Mouse (Mus musculus): ENCODE data around the gene Zup1. TPM values are rescaled to one million over a fixed set of nuclear protein-coding genes. Genes with fewer than 3 reads are reported as not detected.
A peak's percentile ranks its signal among the peaks of the same experiment; 100 is the strongest.
"Not testable (repeated sequence)": the region's sequence is repeated elsewhere in the genome, so short reads cannot be mapped to it uniquely, and the experiment has no call there.

Zup1 gene
- polyA plus RNA-seq, 1 experiment: 7.6 TPM

DNA sequence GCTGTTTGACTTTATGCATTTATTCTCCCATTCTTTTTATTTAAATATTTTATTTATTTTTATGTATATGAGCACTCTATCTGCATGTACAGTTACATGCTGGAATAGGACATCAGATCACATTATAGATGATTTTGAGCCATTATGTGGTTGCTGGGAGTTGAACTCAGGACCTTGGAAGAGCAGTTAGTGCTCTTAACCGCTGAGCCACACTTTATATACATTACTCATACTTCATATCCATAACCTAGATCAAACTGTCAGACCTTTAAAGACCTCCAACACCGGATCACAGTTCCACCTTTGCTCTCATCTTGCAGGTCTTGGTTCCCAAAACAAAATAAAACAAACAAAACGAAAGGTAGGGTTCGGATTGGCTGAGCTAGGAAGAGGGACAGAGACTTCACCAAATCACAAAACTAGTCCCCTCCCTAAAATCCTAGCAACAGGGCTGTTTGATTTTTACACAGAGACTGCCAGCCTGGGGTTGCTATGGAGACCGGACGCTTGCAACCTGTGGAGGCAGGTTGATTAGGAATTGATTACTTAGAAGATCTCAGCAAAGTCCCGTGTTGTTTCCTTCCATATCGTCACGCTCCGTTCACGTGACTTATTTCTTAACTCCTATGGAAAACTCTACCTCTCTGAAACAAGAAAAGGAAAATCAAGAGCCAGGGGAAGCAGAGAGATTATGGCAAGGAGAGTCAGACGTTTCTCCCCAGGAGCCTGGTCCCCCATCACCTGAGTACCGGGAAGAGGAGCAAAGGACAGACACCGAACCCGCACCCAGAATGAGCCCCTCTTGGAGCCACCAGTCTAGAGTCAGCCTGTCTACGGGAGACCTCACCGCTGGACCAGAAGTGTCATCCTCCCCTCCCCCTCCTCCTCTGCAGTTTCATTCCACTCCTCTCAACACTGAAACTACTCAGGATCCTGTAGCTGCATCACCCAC lies 46.3 kb downstream of the Zup1 start, which contains the start of gene Rsph4a:
Gene Rsph4a (plus strand): TSS at position 582 of the 952 bp plus-strand sequence.
- WGBS: 6% methylated on average over 17 of the region's 17 CpGs
- DNase-seq: peak; percentile 8
- Histone ChIP-seq H3K4me3 (replicated peaks; ENCODE audit: extremely low read depth, low read depth, low read length) (no peak within 1 kb of the TSS), H3K4me1 (ENCODE audit: control insufficient read depth, insufficient read depth, low read length) (no peaks in the 10 kb centered on the region; the same call in 1 of the 2 replicates)
- TF ChIP-seq CTCF (IDR thresholded peaks at IDR 0.05; ENCODE audit: insufficient read depth, low read length) (no peak), POLR2A (IDR thresholded peaks at IDR 0.05; ENCODE audit: borderline replicate concordance, extremely low read depth, low read depth, low read length) (no peak)

DNA sequence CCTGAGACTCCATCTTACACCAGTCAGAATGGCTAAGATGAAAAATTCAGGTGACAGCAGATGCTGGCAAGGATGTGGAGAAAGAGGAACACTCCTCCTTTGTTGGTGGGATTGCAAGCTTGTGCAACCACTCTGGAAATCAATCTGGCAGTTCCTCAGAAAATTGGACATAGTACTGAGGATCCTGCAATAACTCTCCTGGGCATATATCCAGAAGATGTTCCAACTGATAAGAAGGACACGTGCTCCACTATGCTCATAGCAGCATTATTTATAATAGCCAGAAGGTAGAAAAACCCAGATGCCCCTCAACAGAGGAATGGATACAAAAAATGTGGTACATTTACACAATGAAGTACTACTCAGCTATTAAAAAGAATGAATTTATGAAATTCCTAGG lies 49.5 kb downstream of the Zup1 start:
- H3K4me1 ChIP-seq (ENCODE audit: control insufficient read depth, insufficient read depth, low read length); DNase-seq; H3K4me3 ChIP-seq (replicated peaks; ENCODE audit: extremely low read depth, low read depth, low read length): not testable (repeated sequence)
- 48% methylated on average over 1 of the region's 1 CpGs for WGBS

DNA sequence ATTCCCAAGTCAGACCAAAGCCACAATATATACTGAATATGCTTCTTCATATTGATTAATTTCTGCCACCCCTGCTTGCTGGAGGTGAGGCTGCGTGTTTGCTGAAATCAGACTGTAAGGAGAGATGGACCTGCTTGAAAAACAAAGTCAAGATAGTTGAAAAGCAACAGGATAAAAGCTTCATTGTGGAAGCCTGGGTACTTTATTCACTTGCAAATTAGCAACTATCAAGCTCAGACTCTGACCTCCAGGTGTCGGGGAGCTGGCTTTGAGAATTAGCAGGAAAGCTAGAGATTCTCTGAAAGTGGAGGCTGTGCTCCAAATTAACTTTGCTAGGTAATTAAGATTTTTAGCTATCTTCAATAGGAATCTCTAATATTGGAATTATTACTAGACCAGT lies 68.7 kb downstream of the Zup1 start:
- 82% methylated on average over 2 of the region's 2 CpGs for WGBS

DNA sequence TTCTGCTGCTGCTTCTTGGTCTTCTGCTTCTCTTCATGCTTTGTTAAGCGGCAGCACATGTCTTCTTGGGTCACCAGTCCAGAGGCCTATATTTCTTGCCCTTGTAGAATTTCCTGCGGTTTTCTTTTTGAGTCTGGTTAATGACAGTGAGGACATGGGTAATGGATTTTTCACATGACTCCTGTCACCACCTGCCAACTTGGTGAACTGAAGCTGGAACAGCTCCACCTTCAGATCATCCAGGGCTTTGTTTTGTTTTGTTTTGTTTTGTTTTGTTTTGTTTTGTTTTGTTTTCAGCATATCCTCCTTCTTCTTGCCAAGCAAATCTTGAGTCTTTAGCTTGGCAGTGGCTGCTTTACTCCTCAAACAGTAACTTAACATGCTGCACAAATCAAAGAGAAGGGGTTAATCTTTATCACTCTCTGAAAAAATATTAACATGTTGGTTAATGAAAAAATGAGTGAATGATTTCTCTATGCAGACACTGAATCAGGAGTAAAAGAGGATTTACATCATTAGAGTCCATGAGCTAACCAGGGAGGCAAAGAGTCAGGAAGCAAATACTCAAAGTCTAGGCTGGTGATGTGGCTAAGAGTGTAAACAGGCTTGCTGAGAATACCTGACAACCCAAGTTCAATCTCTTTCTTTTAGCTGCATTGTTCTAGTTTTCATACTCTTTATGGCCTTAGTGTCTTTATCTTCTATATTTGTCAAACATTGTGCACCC lies 78.2 kb downstream of the Zup1 start:
- TF ChIP-seq CTCF (IDR thresholded peaks at IDR 0.05; ENCODE audit: insufficient read depth, low read length) (no peak), POLR2A (IDR thresholded peaks at IDR 0.05; ENCODE audit: borderline replicate concordance, extremely low read depth, low read depth, low read length) (no peak)
- no peak for DNase-seq
- H3K4me3 ChIP-seq (replicated peaks; ENCODE audit: extremely low read depth, low read depth, low read length): no peak overlapping the region
- 86% methylated on average over 2 of the region's 2 CpGs for WGBS
- H3K4me1 ChIP-seq (ENCODE audit: control insufficient read depth, insufficient read depth, low read length): no peaks in the 10 kb centered on the region

More for the DNA sequence above, 68.7 kb downstream of the Zup1 start:
- DNase-seq; H3K4me3 ChIP-seq (replicated peaks; ENCODE audit: extremely low read depth, low read depth, low read length); H3K4me1 ChIP-seq (ENCODE audit: control insufficient read depth, insufficient read depth, low read length): not testable (repeated sequence)

DNA sequence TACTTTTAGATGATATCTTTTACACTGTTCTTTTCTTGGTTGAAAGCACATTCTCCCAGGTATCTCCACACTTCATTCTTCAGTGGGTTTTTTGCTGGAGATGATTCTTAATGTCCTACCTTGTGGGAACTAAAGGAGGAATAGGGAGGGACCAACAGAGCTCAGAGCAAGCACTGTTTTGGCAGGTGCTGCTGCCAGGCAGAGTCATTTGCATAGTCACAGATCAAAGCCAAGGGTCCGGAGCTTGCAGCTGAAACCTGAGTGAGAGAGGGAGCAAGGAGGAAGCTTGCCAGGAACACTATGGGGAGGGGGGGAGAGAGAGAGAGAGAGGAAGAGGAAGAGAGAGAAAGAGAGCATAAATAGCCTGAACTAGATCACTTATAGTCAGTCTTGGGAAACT lies 80.6 kb downstream of the Zup1 start:
- WGBS: 14% methylated on average over 1 of the region's 1 CpGs

More for the DNA sequence above, 80.6 kb downstream of the Zup1 start:
- Histone ChIP-seq H3K4me3 (replicated peaks; ENCODE audit: extremely low read depth, low read depth, low read length) (no peak overlapping the region), H3K4me1 (ENCODE audit: control insufficient read depth, insufficient read depth, low read length) (no peaks in the 10 kb centered on the region)
- DNase-seq: no peak
- TF ChIP-seq CTCF (IDR thresholded peaks at IDR 0.05; ENCODE audit: insufficient read depth, low read length) (no peak), POLR2A (IDR thresholded peaks at IDR 0.05; ENCODE audit: borderline replicate concordance, extremely low read depth, low read depth, low read length) (no peak)

Other genes with a start within 250 kb of the Zup1 start
- not detected in 2 replicates for gene Sult3a2, start 164.6 kb downstream of the Zup1 start, polyA plus RNA-seq (2012; rRNA removed)
- not detected in 2 replicates for gene Sult3a1, start 93.5 kb downstream of the Zup1 start, polyA plus RNA-seq (2012; rRNA removed)
- 1.7 and 2.8 TPM in 2 replicates for gene Rsph4a, start 46.2 kb downstream of the Zup1 start, polyA plus RNA-seq (2012; rRNA removed)
- 24.5 and 42.9 TPM in 2 replicates for gene Rwdd1, start 68.4 kb upstream of the Zup1 start, polyA plus RNA-seq (2012; rRNA removed)
- not detected in 2 replicates for gene Trappc3l, start 86.3 kb upstream of the Zup1 start, polyA plus RNA-seq (2012; rRNA removed)
- not detected in 2 replicates for gene Calhm4, start 93.0 kb upstream of the Zup1 start, polyA plus RNA-seq (2012; rRNA removed)
- gene Calhm5, start 145.2 kb upstream of the Zup1 start, polyA plus RNA-seq (2012; rRNA removed): 0.49 and 1.2 TPM in 2 replicates
- 2.3 and 2.4 TPM in 2 replicates for gene Calhm6, start 176.7 kb upstream of the Zup1 start, polyA plus RNA-seq (2012; rRNA removed)

All from lung, adult 2 months (tissue).